Mouse (Mus musculus): ENCODE measurements at regions not wholly inside any gene's neighbourhood (a gene's known extent, or its start where the extent isn't known, plus 50 kb on each side); places are given as distances from the start of the nearest gene placed in this dataset.

DNA sequence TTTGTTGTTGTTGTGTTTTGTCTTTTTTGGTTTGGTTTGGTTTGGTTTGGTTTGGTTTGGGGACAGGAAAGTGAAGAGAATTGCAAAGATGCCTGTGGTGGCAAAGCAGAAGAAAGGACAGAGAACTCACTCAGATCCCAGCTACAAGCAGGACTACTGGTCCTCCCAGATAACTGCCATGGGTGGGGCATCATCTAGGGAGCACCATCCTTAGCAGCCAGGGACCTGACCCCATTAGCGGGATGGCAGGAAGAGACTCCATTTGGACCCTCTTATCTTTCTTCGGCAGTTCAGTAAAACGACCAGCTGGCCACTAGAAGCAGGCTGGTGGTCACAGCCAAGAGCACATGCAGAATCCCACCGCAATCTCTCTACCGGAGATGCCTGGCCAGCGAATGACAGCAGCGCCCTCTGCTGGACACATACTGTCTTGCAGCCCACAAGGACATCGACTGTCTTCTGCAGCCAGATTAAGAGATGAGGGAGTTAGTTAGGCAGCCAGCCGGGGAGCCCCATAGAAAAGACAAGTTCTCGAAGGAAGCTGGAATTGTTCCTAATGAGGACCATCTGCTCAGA lies 119.8 kb downstream of the Gm9195 start:
- Histone ChIP-seq H3K27me3 (ENCODE audit: insufficient read depth, low read length) (peaks cover 6% of the 10 kb centered on the region; the same call in 1 of the 2 replicates), H3K4me3 (replicated peaks; ENCODE audit: low read length) (no peak overlapping the region), H3K9me3 (ENCODE audit: low read length) (no peaks in the 10 kb centered on the region), H3K36me3 (ENCODE audit: insufficient read depth, low read length) (no peaks in the 10 kb centered on the region), H3K4me1 (replicated peaks; ENCODE audit: low read depth, low read length) (no peaks in the 10 kb centered on the region)
- TF ChIP-seq CTCF (conservative IDR thresholded peaks at IDR 0.05; ENCODE audit: low read length) (peak; percentile 73), NANOG (IDR thresholded peaks at IDR 0.05; ENCODE audit: borderline replicate concordance, low read length) (no peak)

DNA sequence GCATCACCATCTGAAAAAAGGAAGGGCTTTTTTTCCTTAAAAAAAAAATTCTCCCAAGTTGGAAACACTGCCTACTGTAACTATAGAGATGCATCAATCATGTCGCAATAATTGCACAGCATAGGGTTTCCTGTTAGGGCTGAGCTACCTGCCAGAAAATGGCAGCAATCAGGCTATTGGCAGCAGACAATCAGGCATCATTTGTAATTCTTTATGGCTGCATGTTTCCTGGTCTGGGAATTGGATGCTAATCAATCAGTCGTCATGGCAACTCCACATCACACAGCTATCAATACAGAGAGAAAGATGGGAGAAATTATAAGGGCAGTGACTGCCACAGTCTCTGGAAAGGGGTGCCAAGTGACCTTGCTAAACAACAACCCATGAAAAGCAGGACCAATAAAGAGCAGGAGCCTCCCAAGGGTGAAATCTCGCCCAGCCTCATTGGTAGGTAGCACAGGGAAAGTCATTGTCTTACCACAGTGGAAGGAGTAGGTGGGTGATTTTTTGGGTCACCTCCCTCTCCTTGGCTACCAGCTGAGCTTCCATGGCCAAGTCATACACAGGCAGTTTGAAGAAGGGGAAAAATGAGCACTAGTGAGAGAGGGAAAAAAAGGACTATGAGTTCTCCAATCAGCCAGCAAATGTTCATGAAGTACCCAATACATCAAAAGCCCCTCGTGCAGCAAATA lies 130.7 kb downstream of the Gm9195 start:
- no peak for TF ChIP-seq CTCF (conservative IDR thresholded peaks at IDR 0.05; ENCODE audit: low read length)
- no peak for TF ChIP-seq NANOG (IDR thresholded peaks at IDR 0.05; ENCODE audit: borderline replicate concordance, low read length)
- TF ChIP-seq POU5F1 (IDR thresholded peaks at IDR 0.05; ENCODE audit: borderline replicate concordance, low read length): no peak
- Histone ChIP-seq H3K36me3 (ENCODE audit: insufficient read depth, low read length) (no peaks in the 10 kb centered on the region), H3K9me3 (ENCODE audit: low read length) (no peaks in the 10 kb centered on the region), H3K4me1 (replicated peaks; ENCODE audit: low read depth, low read length) (no peaks in the 10 kb centered on the region), H3K27me3 (ENCODE audit: insufficient read depth, low read length) (no peaks in the 10 kb centered on the region), H3K4me3 (replicated peaks; ENCODE audit: low read length) (no peak overlapping the region)

DNA sequence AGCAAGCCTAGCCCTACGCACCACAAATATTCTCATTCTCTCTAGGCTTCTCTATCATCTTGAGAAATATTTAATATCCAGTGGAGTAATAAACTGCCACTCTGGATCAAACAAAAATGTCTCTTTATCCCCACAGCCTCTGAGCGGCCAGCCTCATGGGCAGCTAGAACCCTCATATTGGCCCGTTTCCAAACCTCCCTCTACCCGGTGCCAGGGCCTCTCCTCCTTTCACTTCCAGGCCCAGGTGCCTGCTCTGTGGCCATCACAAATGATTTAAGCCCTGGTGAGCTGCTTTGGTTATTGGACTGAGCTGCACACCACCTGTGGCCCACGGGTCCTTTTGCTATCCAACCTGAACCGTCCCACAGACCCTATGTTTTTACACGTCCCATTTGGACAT lies 131.5 kb downstream of the Gm9195 start:
- Histone ChIP-seq H3K4me3 (replicated peaks; ENCODE audit: low read length) (no peak overlapping the region), H3K27me3 (ENCODE audit: insufficient read depth, low read length) (no peaks in the 10 kb centered on the region), H3K9me3 (ENCODE audit: low read length) (no peaks in the 10 kb centered on the region), H3K36me3 (ENCODE audit: insufficient read depth, low read length) (no peaks in the 10 kb centered on the region), H3K4me1 (replicated peaks; ENCODE audit: low read depth, low read length) (no peaks in the 10 kb centered on the region)
- TF ChIP-seq CTCF (conservative IDR thresholded peaks at IDR 0.05; ENCODE audit: low read length) (no peak), NANOG (IDR thresholded peaks at IDR 0.05; ENCODE audit: borderline replicate concordance, low read length) (no peak), POU5F1 (IDR thresholded peaks at IDR 0.05; ENCODE audit: borderline replicate concordance, low read length) (no peak)

DNA sequence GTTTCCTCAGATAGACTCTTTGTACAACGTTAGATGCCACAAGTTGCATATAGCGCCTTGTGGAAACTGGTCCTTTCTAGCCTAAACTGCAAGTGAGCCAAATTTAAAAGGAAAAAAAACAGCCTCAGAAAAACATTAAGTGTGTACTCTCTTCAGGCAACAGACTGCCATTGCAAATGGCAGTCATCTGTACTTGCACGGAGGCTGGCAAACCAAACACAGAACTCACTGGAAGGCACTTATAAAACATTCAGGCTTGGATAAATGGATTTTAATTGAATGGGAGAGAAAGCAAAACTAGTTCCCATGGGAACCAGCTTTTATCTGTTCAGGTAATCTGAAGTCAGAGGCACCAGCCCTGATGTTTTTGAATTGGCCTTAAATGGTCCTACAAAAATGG lies 133.7 kb downstream of the Gm9195 start:
- Histone ChIP-seq H3K4me3 (replicated peaks; ENCODE audit: low read length) (no peak overlapping the region), H3K4me1 (replicated peaks; ENCODE audit: low read depth, low read length) (no peaks in the 10 kb centered on the region), H3K9me3 (ENCODE audit: low read length) (no peaks in the 10 kb centered on the region), H3K36me3 (ENCODE audit: insufficient read depth, low read length) (no peaks in the 10 kb centered on the region), H3K27me3 (ENCODE audit: insufficient read depth, low read length) (no peaks in the 10 kb centered on the region)
- TF ChIP-seq POU5F1 (IDR thresholded peaks at IDR 0.05; ENCODE audit: borderline replicate concordance, low read length): no peak
- no peak for TF ChIP-seq NANOG (IDR thresholded peaks at IDR 0.05; ENCODE audit: borderline replicate concordance, low read length)
- no peak for TF ChIP-seq CTCF (conservative IDR thresholded peaks at IDR 0.05; ENCODE audit: low read length)

DNA sequence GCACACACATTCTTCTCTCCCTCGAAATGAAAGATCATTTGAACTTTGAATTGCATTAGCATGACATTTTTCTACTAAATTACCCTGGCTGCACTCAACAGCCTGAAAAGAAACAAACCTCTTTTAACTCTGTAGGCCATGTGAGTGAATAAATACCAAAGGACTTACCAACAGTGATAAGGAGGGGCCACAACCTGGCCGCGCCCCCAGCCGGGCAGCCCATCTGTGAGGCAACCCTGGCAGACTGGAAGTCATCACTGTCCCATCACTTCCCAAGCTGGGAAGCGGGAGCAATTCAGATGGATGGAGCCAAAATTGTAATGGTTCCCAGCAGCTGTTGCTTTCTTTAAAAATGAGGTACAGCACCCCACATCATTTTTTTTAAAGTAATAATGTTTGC lies 149.5 kb downstream of the Gm9195 start:
- no peaks in the 10 kb centered on the region for H3K9me3 ChIP-seq (ENCODE audit: low read length)
- no peak overlapping the region for H3K4me3 ChIP-seq (replicated peaks; ENCODE audit: low read length)
- H3K36me3 ChIP-seq (ENCODE audit: insufficient read depth, low read length): no peaks in the 10 kb centered on the region
- H3K27me3 ChIP-seq (ENCODE audit: insufficient read depth, low read length): no peaks in the 10 kb centered on the region
- H3K4me1 ChIP-seq (replicated peaks; ENCODE audit: low read depth, low read length): no peaks in the 10 kb centered on the region
- TF ChIP-seq POU5F1 (IDR thresholded peaks at IDR 0.05; ENCODE audit: borderline replicate concordance, low read length) (no peak), NANOG (IDR thresholded peaks at IDR 0.05; ENCODE audit: borderline replicate concordance, low read length) (no peak), CTCF (conservative IDR thresholded peaks at IDR 0.05; ENCODE audit: low read length) (no peak)

DNA sequence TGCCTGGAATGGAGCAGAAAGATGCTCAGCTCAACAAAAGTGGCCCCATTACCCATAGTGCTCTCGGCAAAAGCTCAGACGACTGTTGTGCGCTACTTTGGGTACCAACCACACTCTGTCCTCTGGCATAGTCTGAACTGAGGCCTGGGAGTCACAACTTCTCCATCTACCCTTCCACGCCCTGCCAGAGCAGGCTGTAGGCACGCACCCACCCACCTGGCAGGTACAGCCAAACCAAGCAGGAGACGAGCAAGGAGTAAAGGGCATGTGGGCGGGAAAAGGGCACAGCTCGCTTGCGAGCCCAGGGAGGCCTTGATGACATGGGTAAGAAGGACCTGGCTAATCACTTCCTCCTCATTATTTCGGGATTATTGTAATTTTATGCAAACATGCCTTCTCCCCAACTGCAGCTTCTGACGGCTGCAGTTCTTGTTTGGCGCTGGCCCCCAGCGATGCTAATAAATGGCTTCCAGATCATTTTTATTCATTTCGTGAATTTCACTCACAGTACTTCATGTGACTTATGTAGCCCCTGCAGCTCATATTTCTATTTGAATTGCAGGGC lies 150.0 kb downstream of the Gm9195 start:
- H3K36me3 ChIP-seq (ENCODE audit: insufficient read depth, low read length): no peaks in the 10 kb centered on the region
- no peaks in the 10 kb centered on the region for H3K27me3 ChIP-seq (ENCODE audit: insufficient read depth, low read length)
- H3K4me3 ChIP-seq (replicated peaks; ENCODE audit: low read length): no peak overlapping the region
- no peaks in the 10 kb centered on the region for H3K4me1 ChIP-seq (replicated peaks; ENCODE audit: low read depth, low read length)
- TF ChIP-seq NANOG (IDR thresholded peaks at IDR 0.05; ENCODE audit: borderline replicate concordance, low read length) (no peak), CTCF (conservative IDR thresholded peaks at IDR 0.05; ENCODE audit: low read length) (no peak), POU5F1 (IDR thresholded peaks at IDR 0.05; ENCODE audit: borderline replicate concordance, low read length) (no peak)
- no peaks in the 10 kb centered on the region for H3K9me3 ChIP-seq (ENCODE audit: low read length)

DNA sequence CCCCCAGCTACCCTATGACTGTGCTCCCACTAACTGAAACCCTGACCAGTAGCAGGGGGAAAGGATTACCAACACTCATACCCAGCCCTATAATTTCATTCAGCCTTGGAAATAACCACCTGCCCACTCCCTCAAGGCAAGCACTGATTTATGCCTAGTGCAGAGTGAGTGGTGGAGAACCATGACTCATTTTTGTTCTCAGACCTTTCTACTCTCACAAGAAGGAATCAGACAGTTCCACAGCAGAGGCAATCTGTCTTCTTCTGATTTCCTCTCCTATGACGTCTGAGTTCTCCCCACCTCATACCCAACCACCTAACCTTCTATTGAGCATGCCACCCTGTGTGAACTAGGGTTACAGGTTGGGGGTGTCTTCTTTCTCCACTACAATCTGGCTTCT lies 153.6 kb downstream of the Gm9195 start:
- Histone ChIP-seq H3K4me1 (replicated peaks; ENCODE audit: low read depth, low read length) (no peaks in the 10 kb centered on the region), H3K36me3 (ENCODE audit: insufficient read depth, low read length) (no peaks in the 10 kb centered on the region), H3K27me3 (ENCODE audit: insufficient read depth, low read length) (no peaks in the 10 kb centered on the region), H3K4me3 (replicated peaks; ENCODE audit: low read length) (no peak overlapping the region), H3K9me3 (ENCODE audit: low read length) (no peaks in the 10 kb centered on the region)
- no peak for TF ChIP-seq CTCF (conservative IDR thresholded peaks at IDR 0.05; ENCODE audit: low read length)
- TF ChIP-seq NANOG (IDR thresholded peaks at IDR 0.05; ENCODE audit: borderline replicate concordance, low read length): no peak
- TF ChIP-seq POU5F1 (IDR thresholded peaks at IDR 0.05; ENCODE audit: borderline replicate concordance, low read length): no peak

DNA sequence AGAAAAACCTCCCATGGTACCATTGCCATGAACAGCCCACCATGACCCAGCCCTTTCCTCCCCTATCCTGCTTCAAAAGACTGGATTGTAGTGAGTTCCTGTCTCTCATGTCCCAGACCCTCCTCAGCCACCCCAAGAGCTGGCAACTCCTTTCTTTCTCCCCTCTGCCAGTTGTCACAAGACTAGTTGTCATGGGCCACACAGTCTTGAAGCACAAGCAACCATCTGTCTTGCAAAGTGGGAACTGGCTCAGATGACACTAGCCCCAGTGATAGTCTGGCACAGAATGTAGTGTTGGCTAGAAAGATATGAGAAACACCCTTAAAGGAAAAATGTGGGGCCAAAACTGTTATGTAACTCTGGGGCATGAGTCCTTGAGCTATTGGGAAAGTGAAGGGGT lies 187.8 kb downstream of the Gm9195 start:
- Histone ChIP-seq H3K4me3 (replicated peaks; ENCODE audit: low read length) (no peak overlapping the region), H3K4me1 (replicated peaks; ENCODE audit: low read depth, low read length) (no peaks in the 10 kb centered on the region), H3K9me3 (ENCODE audit: low read length) (no peaks in the 10 kb centered on the region), H3K27me3 (ENCODE audit: insufficient read depth, low read length) (no peaks in the 10 kb centered on the region), H3K36me3 (ENCODE audit: insufficient read depth, low read length) (no peaks in the 10 kb centered on the region)
- no peak for TF ChIP-seq POU5F1 (IDR thresholded peaks at IDR 0.05; ENCODE audit: borderline replicate concordance, low read length)
- TF ChIP-seq NANOG (IDR thresholded peaks at IDR 0.05; ENCODE audit: borderline replicate concordance, low read length): no peak
- no peak for TF ChIP-seq CTCF (conservative IDR thresholded peaks at IDR 0.05; ENCODE audit: low read length)

Measured in E14TG2a.4 (cell line).